Mouse (Mus musculus) natural killer cell, adult 2 months (primary cell): ENCODE data around the gene Abca2.

Experiments
- DNase-seq, 2 experiments: peaks; one replicate each; pipeline ENCODE4 v3.0.0; 2022; ENCODE audit warnings: low spot score in 2 of 2

The Abca2 gene

DNA sequence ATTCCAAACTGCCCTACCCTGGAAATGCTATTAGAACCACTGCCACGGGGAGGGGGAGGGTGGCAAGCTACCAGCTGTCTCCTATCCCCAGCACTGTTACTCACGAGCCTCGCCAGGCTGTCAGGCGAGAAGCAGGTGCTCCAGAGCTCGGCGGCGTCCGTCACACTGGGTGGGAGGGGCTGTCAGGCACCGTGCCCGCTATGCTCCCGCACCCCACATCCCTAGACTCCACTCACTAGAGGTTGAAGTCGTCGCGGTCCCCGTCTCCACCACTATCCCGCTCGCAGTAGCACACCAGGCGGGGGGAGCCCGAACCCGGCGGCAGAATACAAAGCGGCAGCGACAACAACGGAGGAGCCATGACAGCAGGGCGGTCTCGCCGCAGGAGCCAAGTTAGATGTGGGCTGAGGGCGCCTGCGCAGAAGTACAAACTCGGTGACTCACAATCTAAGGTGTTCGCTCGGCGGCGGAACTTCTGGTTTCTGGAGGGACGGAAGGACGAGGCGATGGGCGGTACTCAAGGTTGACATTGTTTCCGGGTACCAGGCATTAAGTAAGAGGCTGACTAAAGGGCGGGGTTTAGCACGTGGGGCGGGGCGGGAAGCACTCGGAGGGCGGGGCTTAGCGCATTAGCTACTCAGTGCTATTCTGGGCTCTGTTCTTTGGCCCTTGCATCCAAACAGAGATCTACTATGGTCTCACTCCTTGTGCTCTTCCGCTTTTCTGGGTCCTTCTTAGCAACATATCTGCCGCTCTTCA lies 32.2 kb downstream of the Abca2 start, which contains the start of gene Paxx:
Paxx (minus strand) TSS at position 544 of the 759 bp plus-strand sequence.
- peak; percentile 96 to 97 for DNase-seq

DNA sequence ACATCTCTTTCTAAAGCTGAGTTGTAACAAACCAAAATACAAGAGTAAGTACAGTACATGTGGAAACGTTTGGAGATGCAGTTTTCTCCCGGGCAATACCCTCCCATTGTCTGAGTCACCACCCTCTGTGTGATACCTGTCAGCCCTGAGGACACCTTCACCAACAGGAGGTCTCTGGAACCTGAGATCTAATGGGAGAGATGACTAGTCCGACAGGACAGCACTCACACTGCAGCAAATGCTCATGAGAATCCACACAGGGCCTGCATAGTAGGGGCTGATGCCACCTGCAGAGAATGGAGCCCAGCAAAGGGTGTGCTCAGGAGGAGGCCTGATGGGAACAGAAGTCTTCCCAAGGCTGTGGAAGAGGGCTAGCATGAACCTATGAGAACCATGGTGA lies 32.9 kb downstream of the Abca2 start:
- no peak for DNase-seq

DNA sequence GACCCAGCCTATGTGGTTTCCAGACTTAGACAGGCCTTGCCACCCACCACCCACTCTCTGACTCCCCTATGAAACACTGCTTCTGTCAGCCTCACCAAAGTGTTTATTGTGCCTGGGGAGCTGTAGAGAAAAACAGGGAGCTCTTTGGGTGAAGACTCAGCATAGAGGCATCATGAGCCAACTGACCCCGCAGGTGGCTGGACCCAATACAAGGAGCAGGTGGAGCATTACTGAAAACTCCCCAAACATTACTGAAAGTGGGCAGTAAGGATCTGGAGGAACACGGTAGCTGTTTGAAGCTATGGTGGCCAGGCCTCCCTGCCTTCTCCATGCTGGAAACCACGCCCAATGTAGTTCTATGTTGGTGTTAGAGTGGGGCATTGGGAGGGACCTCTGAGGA lies 35.1 kb downstream of the Abca2 start:
- no peak for DNase-seq

DNA sequence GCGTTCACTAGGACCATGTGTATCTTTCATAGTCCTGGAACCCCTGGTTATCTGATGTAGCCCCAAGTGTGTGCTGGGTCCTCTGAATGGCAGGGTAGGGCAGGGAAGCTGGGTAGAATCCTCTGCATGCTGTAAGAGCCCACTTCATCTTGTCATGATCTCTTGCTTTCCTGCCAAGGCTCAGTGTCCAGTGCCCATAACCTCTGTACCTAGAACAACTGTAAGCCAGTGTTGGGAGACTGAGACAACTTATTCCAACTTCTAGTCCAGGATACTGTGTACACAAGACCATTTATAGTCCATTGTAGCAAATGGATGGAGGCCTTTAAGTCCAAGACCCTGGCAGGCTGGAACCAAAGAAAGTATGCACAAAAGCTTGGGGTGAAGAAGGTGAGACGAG lies 36.8 kb downstream of the Abca2 start:
- no peak for DNase-seq

DNA sequence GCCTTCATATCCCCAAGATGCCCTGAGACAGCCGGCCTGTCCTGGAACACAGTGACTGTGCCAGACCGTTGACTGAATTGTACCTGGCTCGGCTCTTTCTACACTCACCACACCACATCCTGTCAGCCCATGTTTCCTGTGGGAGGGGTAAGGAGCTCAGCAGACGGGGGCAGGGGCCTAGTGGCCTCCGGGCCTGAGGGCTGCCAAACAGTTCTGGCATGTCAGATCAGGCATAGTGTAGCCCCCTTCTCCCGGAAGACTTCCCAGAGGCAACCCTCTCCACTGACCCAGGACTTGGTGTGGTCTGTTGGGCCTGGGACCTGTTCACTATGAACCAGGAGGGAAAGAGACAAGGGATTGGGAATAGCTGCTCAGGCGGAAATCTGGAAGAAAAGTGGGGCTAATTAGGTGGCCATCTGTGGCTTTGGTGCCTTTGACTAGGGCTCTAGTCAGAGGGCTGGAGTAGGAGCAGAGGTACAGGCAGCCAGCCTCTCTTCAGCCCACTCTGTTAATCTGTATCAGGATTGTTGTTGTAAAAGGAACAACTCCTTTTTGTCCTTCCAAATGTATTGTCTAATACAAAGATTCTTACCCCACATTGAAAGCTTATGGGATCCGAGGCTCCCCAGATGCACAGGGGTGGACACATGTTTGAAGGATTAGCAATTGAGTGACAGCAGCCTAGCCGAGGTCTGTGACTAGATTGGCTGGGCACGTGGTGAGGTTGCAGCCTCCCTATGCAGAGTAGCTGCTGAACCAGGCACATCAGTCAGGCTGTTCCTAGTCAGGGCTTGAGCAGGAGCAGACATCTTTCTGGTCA lies 37.5 kb downstream of the Abca2 start:
- peak; percentile 78 to 80 for DNase-seq

DNA sequence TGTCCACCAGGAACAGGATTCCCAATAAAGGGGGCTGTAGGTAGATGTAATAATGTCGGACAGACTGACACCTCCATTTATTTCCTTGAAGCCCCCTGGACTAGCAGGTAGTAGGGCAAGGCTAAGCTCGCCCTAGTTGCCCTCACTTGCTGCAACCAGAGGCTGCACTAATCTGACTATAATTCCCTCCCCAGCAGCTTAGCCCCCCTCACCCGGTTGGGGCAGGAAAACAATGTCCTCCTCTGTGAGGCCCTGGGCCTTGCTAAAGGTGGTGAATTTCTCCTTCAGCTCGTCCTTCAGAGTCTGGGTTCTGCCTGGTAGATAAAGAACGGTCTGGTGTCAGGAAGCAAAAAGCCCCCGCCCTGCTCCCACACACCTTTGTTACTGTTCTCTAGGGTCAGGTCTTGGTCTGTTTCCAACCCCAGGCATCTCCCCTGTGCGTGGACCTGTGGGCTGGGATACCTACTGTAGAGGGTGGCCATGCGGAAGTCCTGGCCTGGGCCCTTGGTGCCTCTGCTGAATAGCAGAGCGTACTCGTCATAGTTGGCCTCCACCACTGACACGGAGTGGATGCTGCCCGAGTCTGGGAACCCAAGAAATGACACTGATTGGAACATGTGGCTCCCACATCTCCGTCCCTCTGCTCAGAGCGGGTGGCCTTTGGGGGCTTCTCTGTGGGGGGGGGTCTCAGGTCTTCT lies 39.3 kb downstream of the Abca2 start:
- DNase-seq: no peak

DNA sequence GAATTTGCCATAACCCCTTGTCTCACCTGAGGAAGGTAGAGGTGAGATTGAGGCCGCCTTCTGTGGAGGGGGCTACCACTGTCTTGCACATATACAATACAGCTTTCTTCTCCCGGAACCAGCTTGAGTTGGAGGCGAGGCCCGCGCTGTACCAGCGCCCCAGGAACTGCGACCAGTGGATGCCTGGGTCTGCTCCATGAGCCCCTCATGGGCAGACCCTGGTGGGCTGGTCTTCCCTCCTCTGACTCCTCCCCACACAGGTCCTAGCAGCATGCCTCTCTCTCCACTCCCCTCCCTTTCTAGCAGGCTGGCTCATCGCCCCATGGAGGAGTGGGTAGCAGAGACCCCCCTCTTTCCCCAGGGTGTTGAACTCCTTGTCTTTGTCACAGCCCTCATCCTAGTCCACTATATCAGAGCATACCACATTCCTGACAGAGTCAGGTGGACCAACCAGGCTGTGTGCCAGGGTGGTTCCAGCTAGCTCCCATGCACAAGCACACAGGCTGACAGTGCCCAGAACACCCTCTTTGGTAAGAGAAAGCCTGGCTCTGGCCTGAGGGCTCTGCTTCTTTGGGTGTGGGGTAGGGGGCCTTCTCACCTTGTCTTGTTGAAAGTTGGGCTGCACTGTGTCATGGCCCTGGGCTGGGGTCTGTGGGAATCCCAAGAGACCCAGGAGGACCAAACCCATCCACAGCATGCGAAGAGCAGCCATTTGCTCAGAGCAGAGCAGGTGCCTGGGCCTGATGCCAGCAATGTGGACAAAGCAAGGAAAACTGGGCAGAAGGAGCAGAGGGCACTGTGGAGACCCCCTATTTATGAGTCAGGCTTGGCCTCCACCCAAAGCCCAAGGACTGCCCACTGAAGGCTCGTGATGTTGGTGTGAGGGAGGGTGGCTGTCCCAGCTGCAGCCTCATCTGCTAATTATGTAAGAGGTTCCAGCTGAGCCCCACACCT lies 40.7 kb downstream of the Abca2 start:
- no peak for DNase-seq

DNA sequence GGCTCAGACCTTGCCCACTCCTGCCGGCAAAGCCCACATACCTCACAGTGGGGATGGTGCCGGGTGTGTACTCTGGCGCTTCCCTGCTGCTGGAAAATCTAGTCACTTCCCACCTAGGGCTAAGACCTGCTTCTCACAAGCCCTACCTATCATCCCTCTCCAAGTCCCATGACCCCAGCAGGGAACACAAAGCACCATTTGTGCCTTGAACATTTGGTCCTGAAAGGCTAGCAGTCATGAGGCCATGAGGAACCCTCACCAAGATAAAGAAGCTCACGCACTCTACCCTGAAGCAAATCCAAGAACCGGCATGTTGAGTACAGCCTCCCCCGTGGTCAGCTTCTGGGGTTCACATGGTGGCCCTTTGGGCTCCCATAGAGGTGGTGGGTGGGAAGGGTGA lies 41.5 kb downstream of the Abca2 start, which contains the start of gene Ptgds:
Ptgds (minus strand) TSS at position 78 of the 400 bp plus-strand sequence.
- no peak for DNase-seq

DNA sequence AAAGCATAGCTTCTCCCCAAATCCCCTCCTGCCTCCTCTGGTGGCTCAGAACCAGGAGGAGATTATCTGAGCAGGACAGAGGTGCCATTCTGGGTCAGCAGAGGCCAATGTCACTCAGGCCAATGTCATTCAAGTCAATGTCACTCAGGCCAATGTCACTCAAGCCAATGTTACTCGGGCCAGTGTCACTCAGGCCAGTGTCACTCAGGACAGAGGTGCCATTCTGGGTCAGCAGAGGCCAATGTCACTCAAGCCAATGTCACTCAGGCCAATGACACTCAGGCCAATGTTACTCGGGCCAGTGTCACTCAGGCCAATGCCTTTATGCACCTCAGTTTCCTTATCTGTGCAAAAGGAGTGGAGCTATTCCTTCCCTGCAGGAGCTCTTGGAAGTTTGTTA lies 44.0 kb downstream of the Abca2 start:
- DNase-seq: no peak

DNA sequence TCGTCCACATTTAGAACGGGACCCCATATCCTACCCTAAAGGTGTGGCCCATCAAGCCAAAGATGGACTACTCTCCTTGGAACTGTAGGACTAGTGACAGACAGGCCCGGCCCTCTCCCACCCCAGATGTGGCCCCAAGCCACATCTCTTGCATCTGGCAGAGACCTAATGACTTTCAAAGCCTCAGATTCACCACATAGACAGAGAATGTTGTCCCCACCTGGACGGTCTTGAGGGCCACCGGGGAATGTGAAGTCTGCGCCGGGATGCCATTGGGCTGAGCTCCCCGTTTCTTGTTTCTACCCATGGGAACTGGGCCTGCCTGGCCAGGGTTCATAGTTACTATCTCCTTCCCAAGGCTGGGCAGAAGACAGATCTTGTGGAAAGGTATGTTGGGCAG lies 49.0 kb downstream of the Abca2 start:
- DNase-seq: no peak

DNA sequence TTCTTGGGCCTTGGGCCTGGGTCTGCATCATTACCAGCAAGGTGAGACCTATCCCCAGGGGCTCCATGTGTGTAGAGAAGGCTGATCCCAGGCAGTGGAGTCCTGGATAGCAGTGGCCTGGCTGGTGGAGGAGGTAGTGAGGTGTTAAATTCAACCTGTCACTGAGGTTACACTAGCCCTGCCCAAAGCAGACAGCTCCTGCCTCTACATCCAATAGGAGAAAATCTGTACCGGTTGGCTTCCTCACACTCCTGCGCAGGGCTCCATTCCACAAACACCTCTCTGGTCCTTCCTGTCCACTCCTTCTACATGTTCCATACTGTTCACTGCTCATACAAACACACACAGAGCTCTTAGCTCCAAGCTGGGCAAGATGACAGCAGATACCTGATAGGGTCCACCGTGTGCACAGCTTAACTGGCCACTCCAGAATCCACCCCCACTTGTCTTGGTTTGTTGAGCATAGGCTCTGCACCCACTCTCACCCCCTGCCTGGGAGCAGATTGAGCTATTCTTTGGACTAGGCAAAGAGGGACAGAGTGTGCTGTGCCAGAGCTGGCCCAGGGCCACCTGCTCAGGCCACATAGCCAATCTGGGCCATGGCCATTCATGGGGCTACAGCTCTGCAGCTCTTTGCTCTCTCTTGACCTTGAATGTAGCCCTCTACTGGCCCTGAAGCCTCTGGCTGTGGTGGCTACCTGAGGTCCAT lies 49.6 kb downstream of the Abca2 start:
- no peak for DNase-seq

DNA sequence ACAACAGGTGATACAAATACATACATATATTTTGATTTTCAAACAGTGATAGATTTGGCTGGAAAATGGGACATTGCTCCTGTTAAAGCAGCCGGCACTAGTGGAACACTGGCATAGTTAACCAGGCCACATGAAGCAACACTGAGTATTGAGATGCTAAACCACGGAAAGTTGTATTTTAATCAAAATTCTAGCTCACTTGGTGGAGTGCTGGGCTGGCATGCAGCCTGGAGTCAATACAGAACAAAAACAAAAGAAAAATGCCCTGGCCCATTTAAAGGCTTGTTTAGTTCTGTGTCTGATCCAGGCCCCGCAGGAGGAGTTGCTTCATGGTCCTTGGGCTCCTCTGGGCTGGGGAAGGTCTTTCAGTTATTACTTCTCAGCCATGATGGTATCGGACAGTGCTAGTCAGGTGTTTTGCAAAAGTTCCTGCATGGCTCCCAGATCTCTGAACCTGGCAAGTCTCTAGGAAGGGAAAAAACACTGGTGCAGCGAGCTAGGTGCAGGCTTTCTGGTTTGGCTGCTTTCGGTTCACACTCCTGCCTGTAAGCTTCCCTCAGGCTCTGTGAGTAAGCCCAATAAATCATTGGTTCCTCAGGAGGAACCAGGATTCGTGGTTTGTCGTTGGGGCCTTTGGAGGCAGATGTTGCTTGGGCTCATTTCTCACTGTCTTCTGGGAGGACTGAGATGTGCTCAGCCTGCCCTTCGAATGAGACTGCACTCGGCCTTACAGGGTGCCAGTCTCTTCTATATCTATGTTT lies 51.2 kb downstream of the Abca2 start:
- no peak for DNase-seq

DNA sequence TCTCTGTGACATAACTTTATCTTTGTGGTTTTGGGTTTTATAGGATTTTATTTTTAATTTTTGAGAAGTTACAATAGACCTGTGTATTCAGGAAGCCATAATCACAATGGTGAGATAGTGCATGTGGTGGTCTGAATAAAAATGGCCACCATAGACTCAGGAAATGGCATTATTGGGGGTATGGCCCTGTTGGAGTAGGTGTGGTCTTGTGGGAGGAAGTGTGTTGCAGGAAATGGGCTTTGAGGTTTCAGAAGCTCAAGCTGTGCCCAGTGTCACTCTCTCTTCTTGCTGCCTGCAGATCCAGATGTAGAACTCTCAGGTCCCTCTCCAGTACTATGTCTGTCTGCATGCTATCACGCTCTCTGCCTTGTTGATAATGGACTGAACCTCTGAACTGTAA lies 52.0 kb downstream of the Abca2 start:
- DNase-seq: no peak

DNA sequence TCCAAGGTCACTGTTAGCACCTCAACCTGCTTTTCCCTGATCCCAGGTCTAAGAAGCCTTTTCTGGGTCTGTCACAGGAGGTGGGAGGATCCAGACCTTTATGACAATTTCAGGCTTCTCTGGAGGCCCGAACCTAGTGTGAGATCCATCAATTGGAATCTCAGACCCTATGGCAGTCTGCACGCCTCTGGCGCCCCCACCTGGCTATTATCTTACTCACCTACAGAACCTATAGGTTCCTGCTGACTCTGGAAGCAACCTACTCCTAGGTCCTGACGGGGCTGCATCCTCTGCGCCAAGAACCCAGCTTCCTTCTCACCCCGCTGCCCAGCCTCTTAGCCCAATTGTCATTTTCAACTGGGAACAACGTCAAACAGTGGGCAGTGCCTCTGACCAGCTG lies 54.5 kb downstream of the Abca2 start:
- peak; percentile 40 to 65 for DNase-seq

DNA sequence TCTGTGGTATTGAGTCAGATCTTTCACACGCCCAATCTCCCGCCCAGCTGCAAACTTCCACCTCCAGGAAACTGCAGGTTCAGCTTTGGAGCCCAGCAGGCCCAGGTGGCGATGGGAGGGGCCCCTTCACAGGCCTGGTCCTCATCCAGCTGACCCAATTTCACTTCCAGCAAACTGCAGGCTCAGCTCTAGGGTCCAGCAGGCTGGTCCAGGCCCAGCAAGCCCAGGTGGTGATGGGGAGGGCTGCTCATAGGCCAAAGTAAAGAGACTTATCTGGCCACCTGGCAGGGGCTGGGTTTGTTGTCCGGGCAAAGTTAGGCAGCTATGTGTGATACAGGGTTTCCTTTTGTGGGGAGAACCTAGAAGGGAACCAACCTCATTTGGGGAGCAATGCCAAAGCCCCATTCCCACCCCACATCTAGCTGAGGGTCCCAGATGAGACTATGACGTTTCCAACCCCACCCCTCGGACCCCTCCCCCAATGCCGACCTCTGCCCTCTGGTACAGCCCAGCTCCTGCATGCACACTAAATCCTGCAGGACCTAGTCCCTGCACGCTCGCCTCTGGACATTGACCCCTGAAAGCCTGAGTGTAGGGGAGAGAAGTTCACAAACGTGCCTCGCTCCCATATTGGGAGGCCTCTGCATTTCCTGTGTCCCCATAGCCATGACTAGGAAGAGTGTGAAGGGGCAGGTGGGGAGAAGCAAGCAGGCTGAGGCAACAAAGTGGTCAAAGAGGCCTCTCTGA lies 56.6 kb downstream of the Abca2 start:
- no peak for DNase-seq

DNA sequence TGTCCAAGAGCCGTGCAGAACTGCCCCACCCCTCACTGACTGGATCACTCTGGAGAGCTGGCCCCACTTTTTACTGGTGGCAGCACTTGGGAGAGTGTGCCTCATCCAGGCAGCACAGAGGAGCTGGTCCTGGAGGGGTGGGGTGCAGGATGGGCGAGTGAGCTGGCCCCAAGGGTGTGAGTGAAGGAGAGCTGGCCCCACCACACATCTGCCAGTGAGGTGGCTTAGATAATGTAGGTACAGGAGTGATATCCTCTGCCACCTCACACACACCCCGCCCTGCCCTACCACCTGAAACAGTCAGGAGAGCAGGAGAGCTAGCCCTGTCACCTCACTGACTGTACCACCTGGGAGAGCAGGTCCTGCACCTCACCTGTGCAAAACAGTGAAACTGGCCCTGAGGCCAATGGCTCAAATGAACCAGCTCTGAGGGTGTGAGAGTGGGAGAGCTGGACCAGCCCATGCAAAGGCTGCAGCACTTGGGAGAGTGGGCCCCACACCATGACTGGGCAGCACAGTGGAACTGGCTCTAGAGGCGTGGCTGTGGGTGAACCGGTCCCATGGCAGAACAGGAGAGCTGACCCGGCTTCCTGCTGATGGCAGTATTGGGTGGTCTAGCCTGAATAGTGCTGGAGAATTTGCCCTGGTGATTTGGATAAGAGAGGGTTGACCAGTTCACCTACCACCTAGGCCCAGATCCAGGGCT lies 59.6 kb downstream of the Abca2 start:
- DNase-seq: no peak

DNA sequence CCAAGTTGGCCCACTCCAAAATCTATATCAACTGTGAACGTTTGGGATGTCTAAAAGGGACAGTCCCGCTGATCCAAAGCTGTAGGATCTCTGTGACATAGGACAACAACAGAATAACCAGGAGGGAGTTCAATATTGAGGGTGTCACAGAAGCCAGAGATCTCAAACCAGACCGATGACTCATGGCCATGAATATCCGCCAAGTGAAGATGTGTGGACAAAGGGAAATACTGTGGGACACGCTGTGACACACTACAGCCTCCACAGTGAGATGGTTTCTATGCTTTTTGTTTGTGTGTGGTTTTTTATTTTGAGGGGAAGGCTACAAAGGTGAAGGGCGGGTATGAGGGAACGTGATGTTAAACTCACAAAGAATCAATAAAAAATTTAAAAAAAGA lies 60.2 kb downstream of the Abca2 start:
- DNase-seq: no peak

DNA sequence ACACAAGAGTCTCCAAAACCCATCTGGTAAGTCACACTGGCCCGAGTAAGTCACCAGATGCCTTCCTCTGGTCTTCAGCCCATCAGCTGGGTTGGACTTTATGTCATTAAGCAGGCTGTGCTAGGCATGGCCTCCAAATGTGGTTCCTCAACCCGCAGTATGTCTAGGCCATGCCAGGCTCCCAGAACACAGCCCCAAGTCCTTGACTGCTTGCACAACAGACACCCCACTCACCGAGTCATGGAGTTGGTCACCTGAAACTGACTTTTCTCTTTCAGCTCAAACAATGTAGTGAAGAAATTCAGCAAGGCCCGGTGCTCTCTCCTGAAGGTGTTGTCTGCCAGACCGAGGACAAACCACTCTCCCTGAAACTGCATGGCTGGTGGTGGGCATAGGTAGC lies 64.5 kb downstream of the Abca2 start:
- DNase-seq: no peak
